Mouse (Mus musculus): ENCODE data around the gene Spint3. TPM values are rescaled to one million over a fixed set of nuclear protein-coding genes. Genes with fewer than 3 reads are reported as not detected.

Gene Spint3
- polyA plus RNA-seq, 1 experiment from 2014 or later = not detected

Other genes with a start within 250 kb of the Spint3 start
- not detected in 2 replicates for gene Svs5, start 240.7 kb downstream of the Spint3 start, polyA plus RNA-seq (2015; fragmentation: Nextera tagmentation; extraction: Ambion mirVana)
- gene Slpi, start 184.4 kb downstream of the Spint3 start, polyA plus RNA-seq (2015; fragmentation: Nextera tagmentation; extraction: Ambion mirVana) = not detected in 2 replicates
- gene Rbpjl, start 170.3 kb downstream of the Spint3 start, polyA plus RNA-seq (2015; fragmentation: Nextera tagmentation; extraction: Ambion mirVana) = 0.05 TPM in 1 of 2 replicates, not detected in the other
- 0.65 and 0.89 TPM in 2 replicates for gene Matn4, start 168.3 kb downstream of the Spint3 start, polyA plus RNA-seq (2015; fragmentation: Nextera tagmentation; extraction: Ambion mirVana)
- gene Sdc4, start 129.6 kb downstream of the Spint3 start, polyA plus RNA-seq (2015; fragmentation: Nextera tagmentation; extraction: Ambion mirVana) = 6.7 and 7.1 TPM in 2 replicates
- 87.9 and 90.5 TPM in 2 replicates for gene Sys1, start 116.5 kb downstream of the Spint3 start, polyA plus RNA-seq (2015; fragmentation: Nextera tagmentation; extraction: Ambion mirVana)
- 2.4 and 3.5 TPM in 2 replicates for gene Gm20458, start 112.5 kb downstream of the Spint3 start, polyA plus RNA-seq (2015; fragmentation: Nextera tagmentation; extraction: Ambion mirVana)
- not detected in 2 replicates for gene Trp53tg5, start 99.7 kb downstream of the Spint3 start, polyA plus RNA-seq (2015; fragmentation: Nextera tagmentation; extraction: Ambion mirVana)
- gene Dbndd2, start 87.4 kb downstream of the Spint3 start, polyA plus RNA-seq (2015; fragmentation: Nextera tagmentation; extraction: Ambion mirVana) = 19.2 and 19.5 TPM in 2 replicates
- 97.7 and 101 TPM in 2 replicates for gene Pigt, start 75.9 kb downstream of the Spint3 start, polyA plus RNA-seq (2015; fragmentation: Nextera tagmentation; extraction: Ambion mirVana)
- 2.6 and 3.2 TPM in 2 replicates for gene Wfdc2, start 11.0 kb downstream of the Spint3 start, polyA plus RNA-seq (2015; fragmentation: Nextera tagmentation; extraction: Ambion mirVana)
- gene Wfdc6a, start 12.0 kb upstream of the Spint3 start, polyA plus RNA-seq (2015; fragmentation: Nextera tagmentation; extraction: Ambion mirVana) = not detected in 2 replicates
- gene Eppin, start 20.1 kb upstream of the Spint3 start, polyA plus RNA-seq (2015; fragmentation: Nextera tagmentation; extraction: Ambion mirVana) = not detected in 2 replicates
- not detected in 2 replicates for gene Wfdc6b, start 40.1 kb upstream of the Spint3 start, polyA plus RNA-seq (2015; fragmentation: Nextera tagmentation; extraction: Ambion mirVana)
- gene Wfdc8, start 40.2 kb upstream of the Spint3 start, polyA plus RNA-seq (2015; fragmentation: Nextera tagmentation; extraction: Ambion mirVana) = not detected in 2 replicates
- not detected in 2 replicates for gene Wfdc16, start 65.3 kb upstream of the Spint3 start, polyA plus RNA-seq (2015; fragmentation: Nextera tagmentation; extraction: Ambion mirVana)
- gene Wfdc10, start 82.6 kb upstream of the Spint3 start, polyA plus RNA-seq (2015; fragmentation: Nextera tagmentation; extraction: Ambion mirVana) = not detected in 2 replicates
- 0.34 TPM in 1 of 2 replicates, not detected in the other for gene Wfdc9, start 83.1 kb upstream of the Spint3 start, polyA plus RNA-seq (2015; fragmentation: Nextera tagmentation; extraction: Ambion mirVana)
- gene Wfdc11, start 100.6 kb upstream of the Spint3 start, polyA plus RNA-seq (2015; fragmentation: Nextera tagmentation; extraction: Ambion mirVana) = not detected in 2 replicates
- gene Wfdc13, start 111.6 kb upstream of the Spint3 start, polyA plus RNA-seq (2015; fragmentation: Nextera tagmentation; extraction: Ambion mirVana) = not detected in 2 replicates
- gene Spint4, start 125.0 kb upstream of the Spint3 start, polyA plus RNA-seq (2015; fragmentation: Nextera tagmentation; extraction: Ambion mirVana) = not detected in 2 replicates
- not detected in 2 replicates for gene Spint5, start 141.8 kb upstream of the Spint3 start, polyA plus RNA-seq (2015; fragmentation: Nextera tagmentation; extraction: Ambion mirVana)
- 1.3 and 1.9 TPM in 2 replicates for gene Wfdc3, start 172.5 kb upstream of the Spint3 start, polyA plus RNA-seq (2015; fragmentation: Nextera tagmentation; extraction: Ambion mirVana)
- gene Dnttip1, start 172.5 kb upstream of the Spint3 start, polyA plus RNA-seq (2015; fragmentation: Nextera tagmentation; extraction: Ambion mirVana) = 52.7 and 55.4 TPM in 2 replicates
- gene Ube2c, start 196.4 kb upstream of the Spint3 start, polyA plus RNA-seq (2015; fragmentation: Nextera tagmentation; extraction: Ambion mirVana) = 56.6 and 64.4 TPM in 2 replicates
- gene Tnnc2, start 206.5 kb upstream of the Spint3 start, polyA plus RNA-seq (2015; fragmentation: Nextera tagmentation; extraction: Ambion mirVana) = not detected in 2 replicates
- 34.8 and 40.6 TPM in 2 replicates for gene Snx21, start 212.4 kb upstream of the Spint3 start, polyA plus RNA-seq (2015; fragmentation: Nextera tagmentation; extraction: Ambion mirVana)
- 20.0 and 20.2 TPM in 2 replicates for gene Acot8, start 231.4 kb upstream of the Spint3 start, polyA plus RNA-seq (2015; fragmentation: Nextera tagmentation; extraction: Ambion mirVana)
- gene Zswim3, start 231.6 kb upstream of the Spint3 start, polyA plus RNA-seq (2015; fragmentation: Nextera tagmentation; extraction: Ambion mirVana) = 17.8 and 18.4 TPM in 2 replicates
- 28.3 and 31.3 TPM in 2 replicates for gene Zswim1, start 249.2 kb upstream of the Spint3 start, polyA plus RNA-seq (2015; fragmentation: Nextera tagmentation; extraction: Ambion mirVana)

Data from midbrain, embryonic 15.5 days (tissue).